Comparison of ENCODE assay signal across 7 mouse cellular contexts in the genomic region with DNA sequence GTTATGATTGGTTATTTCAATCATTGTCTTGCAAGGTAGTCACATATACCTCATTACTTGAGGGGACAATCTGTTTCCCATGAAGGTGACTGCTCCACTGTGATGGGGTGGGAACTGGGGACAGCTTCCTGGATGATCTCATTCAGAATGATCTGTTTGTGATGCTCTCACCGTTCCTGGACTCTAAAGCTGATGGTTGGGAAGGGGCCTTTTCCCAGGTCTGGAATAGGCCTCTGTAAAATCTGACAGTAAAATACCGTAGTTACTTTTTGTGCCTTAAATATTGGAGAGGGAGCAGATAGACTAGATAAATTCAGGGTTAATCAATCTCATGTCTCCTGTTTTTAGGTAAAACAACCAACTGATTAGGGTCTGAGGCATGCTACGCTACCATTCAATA. TPM values are rescaled to one million over a fixed set of nuclear protein-coding genes. Genes with fewer than 3 reads are reported as not detected.
DNase-seq lines count a peak whose midpoint lies in the region; ATAC-seq and TF ChIP-seq lines count a peak whose summit lies in the region.

Gene Rp9 (minus strand): TSS at position 101 of the 400 bp plus-strand sequence.

- peaks cover 12% of the 10 kb centered on the region for H3K4me1 ChIP-seq in E14TG2a.4 (replicated peaks; ENCODE audit: low read depth, low read length)
- peaks cover 12% of the 10 kb centered on the region for H3K4me1 ChIP-seq in forebrain, embryonic 15.5 days
- H3K4me1 ChIP-seq in hindbrain, embryonic 13.5 days (replicated peaks) = peaks cover 10% of the 10 kb centered on the region
- peaks cover 27% of the 10 kb centered on the region for H3K4me1 ChIP-seq in liver, embryonic 15.5 days (replicated peaks)

- whole genome bisulfite sequencing in forebrain, embryonic 15.5 days = 89% methylated on average over 3 of the region's 3 CpGs
- WGBS in hindbrain, embryonic 13.5 days = 93% methylated on average over 3 of the region's 3 CpGs
- 78% methylated on average over 3 of the region's 3 CpGs for WGBS in liver, embryonic 15.5 days (ENCODE audit: insufficient replicate concordance)

- H3K36me3 ChIP-seq in E14TG2a.4 (ENCODE audit: insufficient read depth, low read length) = peaks cover 13% of the 10 kb centered on the region
- 0 out of 2 replicates have a peak, but pooled peaks cover 3% of the 10 kb centered on the region for H3K36me3 ChIP-seq in forebrain, embryonic 15.5 days
- peaks cover 8% of the 10 kb centered on the region; the same call in 1 of the 2 replicates for H3K36me3 ChIP-seq in hindbrain, embryonic 13.5 days
- H3K36me3 ChIP-seq in liver, embryonic 15.5 days (replicated peaks) = peaks cover 4% of the 10 kb centered on the region; the same call in 1 of the 2 replicates

- CTCF ChIA-PET in Patski (lab: Charles Lee) = no interaction called here

- ATAC-seq in Patski = no peak
- no peak for ATAC-seq in forebrain, embryonic 15.5 days (replicated peaks)
- ATAC-seq in hindbrain, embryonic 13.5 days (ENCODE audit: low FRiP score) = no peak
- no peak for ATAC-seq in liver, embryonic 15.5 days (ENCODE audit: insufficient read depth)

- H3K27ac ChIP-seq in forebrain, embryonic 15.5 days (replicated peaks) = no peak within 1 kb of the TSS; the same call in 1 of the 2 replicates
- H3K27ac ChIP-seq in hindbrain, embryonic 13.5 days = no peak within 1 kb of the TSS
- H3K27ac ChIP-seq in liver, embryonic 15.5 days (replicated peaks) = peak within 1 kb of the TSS; percentile 43; the same call in 1 of the 2 replicates

- DNase-seq in Patski (ENCODE audit: low read depth, low spot score) = no peak
- no peak for DNase-seq in T-cell, adult 2 months (ENCODE audit: low spot score)
- no peak for DNase-seq in cerebellum, adult 11 months

- peak within 1 kb of the TSS; percentile 90 for H3K9ac ChIP-seq in forebrain, embryonic 15.5 days (replicated peaks)
- H3K9ac ChIP-seq in hindbrain, embryonic 13.5 days = peak within 1 kb of the TSS; percentile 91; the same call in 1 of the 2 replicates
- no peak within 1 kb of the TSS for H3K9ac ChIP-seq in liver, embryonic 15.5 days

- H3K27me3 ChIP-seq in E14TG2a.4 (ENCODE audit: insufficient read depth, low read length) (peaks cover 3% of the 10 kb centered on the region; the same call in 1 of the 2 replicates), Patski (no peaks in the 10 kb centered on the region)
- no peaks in the 10 kb centered on the region for H3K27me3 ChIP-seq in forebrain, embryonic 15.5 days
- no peaks in the 10 kb centered on the region for H3K27me3 ChIP-seq in hindbrain, embryonic 13.5 days
- no peaks in the 10 kb centered on the region for H3K27me3 ChIP-seq in liver, embryonic 15.5 days

- peak within 1 kb of the TSS; percentile 89 for H3K4me3 ChIP-seq in E14TG2a.4 (replicated peaks; ENCODE audit: low read length)
- peak within 1 kb of the TSS; percentile 87 for H3K4me3 ChIP-seq in forebrain, embryonic 15.5 days
- H3K4me3 ChIP-seq in hindbrain, embryonic 13.5 days = peak within 1 kb of the TSS; percentile 92
- peak within 1 kb of the TSS; percentile 83 for H3K4me3 ChIP-seq in liver, embryonic 15.5 days (replicated peaks)

- peak within 1 kb of the TSS; percentile 58 for H3K4me2 ChIP-seq in forebrain, embryonic 15.5 days (replicated peaks)
- peak within 1 kb of the TSS; percentile 64 for H3K4me2 ChIP-seq in hindbrain, embryonic 13.5 days
- peak within 1 kb of the TSS; percentile 99 for H3K4me2 ChIP-seq in liver, embryonic 15.5 days

- POLR2A ChIA-PET in Patski (lab: Charles Lee) = no interaction called here

- in situ Hi-C loops in Patski (cut with MboI; ENCODE audit: low pct_unique_long_range_greater_than_20kb) = no loop called here

- no peak for TF ChIP-seq CTCF in E14TG2a.4 (conservative IDR thresholded peaks at IDR 0.05; ENCODE audit: low read length)
- TF ChIP-seq CTCF in Patski (IDR thresholded peaks at IDR 0.05) = no peak

- H3K9me3 ChIP-seq in E14TG2a.4 (ENCODE audit: low read length) = no peaks in the 10 kb centered on the region
- no peaks in the 10 kb centered on the region for H3K9me3 ChIP-seq in forebrain, embryonic 15.5 days
- no peaks in the 10 kb centered on the region for H3K9me3 ChIP-seq in hindbrain, embryonic 13.5 days
- no peaks in the 10 kb centered on the region for H3K9me3 ChIP-seq in liver, embryonic 15.5 days (replicated peaks)

RNA-seq across cellular contexts. Expression of gene Rp9, which starts in this region (rescaled TPM):
- 59.1 TPM for polyA plus RNA-seq in Patski (2021)
- 70.1 and 71.5 TPM in 2 replicates for polyA plus RNA-seq in forebrain, embryonic 15.5 days (2015; fragmentation: Nextera tagmentation; extraction: Ambion mirVana)
- polyA plus RNA-seq in hindbrain, embryonic 13.5 days (2015; fragmentation: Nextera tagmentation; extraction: Ambion mirVana) = 58.1 and 59.2 TPM in 2 replicates
- 29.1 and 30.3 TPM in 2 replicates for polyA plus RNA-seq in liver, embryonic 15.5 days (2015; fragmentation: Nextera tagmentation; extraction: Ambion mirVana)
